17 mouse cellular contexts compared by ENCODE assay signal in genomic region chr4:59544654-59545053, GRCm38 (mm10).
"Had no signal": no experiment of that assay in that cellular context is flagged by ENCODE, and none has a peak within 500 bp of the region (broad histone marks: within the 10 kb centered on the region; RNA-seq: fewer than 3 reads in every experiment).

No protein-coding gene starts in this region.

- H3K36me3 ChIP-seq: limb, embryonic 10.5 days; midbrain, embryonic 12.5 days; neural tube, embryonic 15.5 days had no signal

- H3K27ac ChIP-seq: left cerebral cortex, adult 2 months; limb, embryonic 10.5 days; macrophage; midbrain, embryonic 12.5 days; neural tube, embryonic 15.5 days had no signal

- H3K9me3 ChIP-seq: limb, embryonic 10.5 days; megakaryocyte, embryonic 14.5 days; midbrain, embryonic 12.5 days; neural tube, embryonic 15.5 days had no signal

- H3K4me3 ChIP-seq: left cerebral cortex, adult 2 months; limb, embryonic 10.5 days; midbrain, embryonic 12.5 days; myocyte; neural tube, embryonic 15.5 days had no signal

- H3K4me2 ChIP-seq: midbrain, embryonic 12.5 days; neural tube, embryonic 15.5 days had no signal

- H3K9ac ChIP-seq: midbrain, embryonic 12.5 days; neural tube, embryonic 15.5 days had no signal

- H3K27me3 ChIP-seq: megakaryocyte, embryonic 14.5 days; neural tube, embryonic 15.5 days had no signal

- DNase-seq: kidney, adult 8-10 months; kidney, postnatal 25 days; lung, adult 2 months; lung, postnatal 10 days; right cerebral cortex, postnatal 4 days; spleen, adult 18-20 months; thymus, adult 2 months; thymus, postnatal 25 days had no signal

- ATAC-seq: inflammation-experienced regulatory T-cells, adult 6 months; intestine, postnatal 0 days had no signal
